Mouse (Mus musculus): ENCODE data around the gene Pnmal1. TPM values are rescaled to one million over a fixed set of nuclear protein-coding genes. Genes with fewer than 3 reads are reported as not detected.

Gene Pnmal1
- polyA plus RNA-seq (2012), result not detected in 2 replicates

- TF ChIP-seq GATA1 (IDR thresholded peaks at IDR 0.05; ENCODE audit: low read length), result no peak
These were observed at the start of gene Pnmal1 for GRCm38 (mm10) chr7:16959539-16960187. Pnmal1 (plus strand) TSS chr7:16959679.

- TF ChIP-seq GATA1 (IDR thresholded peaks at IDR 0.05; ENCODE audit: low read length), result no peak
These were observed 49.6 kb upstream of the Pnmal1 start for GRCm38 (mm10) chr7:16909909-16910308.

GRCm38 (mm10) chr7:16911904-16912303 is 47.6 kb upstream of the Pnmal1 start:
- no peak for TF ChIP-seq GATA1 (IDR thresholded peaks at IDR 0.05; ENCODE audit: low read length)

- TF ChIP-seq GATA1 (IDR thresholded peaks at IDR 0.05; ENCODE audit: low read length), result no peak
These were observed 47.1 kb upstream of the Pnmal1 start for GRCm38 (mm10) chr7:16912360-16912759.

- no peak for TF ChIP-seq GATA1 (IDR thresholded peaks at IDR 0.05; ENCODE audit: low read length)
These were observed 45.5 kb upstream of the Pnmal1 start for GRCm38 (mm10) chr7:16913806-16914452.

GRCm38 (mm10) chr7:16914453-16915343 is 44.8 kb upstream of the Pnmal1 start:
- no peak for TF ChIP-seq GATA1 (IDR thresholded peaks at IDR 0.05; ENCODE audit: low read length)

- TF ChIP-seq GATA1 (IDR thresholded peaks at IDR 0.05; ENCODE audit: low read length), result no peak
These were observed 43.8 kb upstream of the Pnmal1 start for GRCm38 (mm10) chr7:16915461-16916340.

- TF ChIP-seq GATA1 (IDR thresholded peaks at IDR 0.05; ENCODE audit: low read length), result no peak
These were observed 42.9 kb upstream of the Pnmal1 start for GRCm38 (mm10) chr7:16916342-16917265.

- TF ChIP-seq GATA1 (IDR thresholded peaks at IDR 0.05; ENCODE audit: low read length), result no peak
These were observed 42.0 kb upstream of the Pnmal1 start for GRCm38 (mm10) chr7:16917447-16917846.

- TF ChIP-seq GATA1 (IDR thresholded peaks at IDR 0.05; ENCODE audit: low read length), result no peak
These were observed 41.5 kb upstream of the Pnmal1 start for GRCm38 (mm10) chr7:16918014-16918413.

GRCm38 (mm10) chr7:16918670-16919069 is 40.8 kb upstream of the Pnmal1 start:
- no peak for TF ChIP-seq GATA1 (IDR thresholded peaks at IDR 0.05; ENCODE audit: low read length)

GRCm38 (mm10) chr7:16919395-16920149 is 39.9 kb upstream of the Pnmal1 start:
- peak; percentile 43 for TF ChIP-seq GATA1 (IDR thresholded peaks at IDR 0.05; ENCODE audit: low read length)

- no peak for TF ChIP-seq GATA1 (IDR thresholded peaks at IDR 0.05; ENCODE audit: low read length)
These were observed 39.3 kb upstream of the Pnmal1 start for GRCm38 (mm10) chr7:16920150-16920579.

All from G1E-ER4 (cell line).